Mouse (Mus musculus): ENCODE results near the gene Gigyf1.
A peak's percentile ranks its signal among the peaks of the same experiment; 100 is the strongest.

Gigyf1 gene

DNA sequence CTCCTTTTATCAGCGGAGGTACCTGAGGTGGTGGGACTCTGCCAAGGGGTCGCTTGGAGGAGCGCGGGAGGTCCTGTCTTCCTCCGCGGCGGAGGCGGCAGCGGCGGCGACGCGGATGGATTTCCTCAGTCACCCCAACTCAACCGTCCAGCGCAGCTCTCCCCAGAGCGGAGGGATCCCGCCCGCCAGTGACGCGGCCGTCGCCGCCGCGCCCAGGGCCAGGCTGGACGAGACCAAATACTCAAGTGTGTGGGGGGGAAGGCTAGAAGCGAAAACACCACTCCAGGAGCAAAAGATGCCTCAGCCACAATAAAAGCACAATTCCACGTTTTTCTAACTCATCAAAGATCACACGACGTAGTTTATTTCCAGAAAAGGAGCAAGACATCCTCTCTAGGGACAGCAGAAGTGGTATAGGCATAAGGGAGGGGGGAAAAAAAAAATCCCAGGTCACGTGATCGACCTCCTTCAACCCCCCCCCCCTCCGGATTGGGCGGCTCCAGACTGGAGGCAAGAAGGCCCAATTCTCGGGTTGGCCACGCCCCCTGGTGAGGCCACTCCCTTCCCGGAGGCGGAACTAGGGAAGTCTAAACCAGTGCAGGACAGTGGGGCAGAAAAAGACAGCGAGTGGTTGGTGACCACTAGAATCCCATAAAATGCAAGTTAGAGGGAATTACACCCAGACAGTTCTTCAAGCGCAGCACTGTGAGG, 14.9 kb downstream of the Gigyf1 start, which contains the start of the genes Epo and Gnb2:
Gene Epo (minus strand): TSS at position 126 of the 711 bp plus-strand sequence.
Gene Gnb2 (minus strand): TSS at position 394 of the 711 bp plus-strand sequence.
- peak; percentile 100 for DNase-seq (ENCODE audit: low spot score)

- no peak for DNase-seq (ENCODE audit: low spot score)
These were observed 16.4 kb downstream of the Gigyf1 start for GRCm38 (mm10) chr5:137534762-137535161.

- no peak for DNase-seq (ENCODE audit: low spot score)
These were observed 17.0 kb downstream of the Gigyf1 start for GRCm38 (mm10) chr5:137535318-137535717.

DNA sequence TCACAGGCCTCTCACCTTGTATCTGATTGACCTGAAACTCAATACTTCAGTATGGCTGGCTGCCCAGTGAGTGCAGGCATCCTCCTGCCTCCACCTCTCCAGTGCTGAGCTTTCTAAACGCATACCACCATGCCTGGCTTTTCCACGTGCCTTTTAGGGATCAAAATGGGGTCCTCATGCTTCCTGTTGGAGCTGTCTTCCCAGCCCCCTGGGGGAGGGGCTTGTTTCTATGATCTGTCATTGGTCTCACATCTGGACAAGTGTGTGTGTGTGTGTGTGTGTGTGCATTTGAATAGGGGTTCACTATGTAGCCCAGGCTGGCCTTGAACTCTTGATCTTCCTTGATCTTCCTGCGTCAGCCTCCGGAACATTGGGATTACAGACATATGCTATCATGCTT, 19.1 kb downstream of the Gigyf1 start:
- no peak for DNase-seq (ENCODE audit: low spot score)

GRCm38 (mm10) chr5:137539291-137539801, 21.0 kb downstream of the Gigyf1 start:
- DNase-seq (ENCODE audit: low spot score): no peak

GRCm38 (mm10) chr5:137540991-137541390, 22.6 kb downstream of the Gigyf1 start:
- no peak for DNase-seq (ENCODE audit: low spot score)

DNA sequence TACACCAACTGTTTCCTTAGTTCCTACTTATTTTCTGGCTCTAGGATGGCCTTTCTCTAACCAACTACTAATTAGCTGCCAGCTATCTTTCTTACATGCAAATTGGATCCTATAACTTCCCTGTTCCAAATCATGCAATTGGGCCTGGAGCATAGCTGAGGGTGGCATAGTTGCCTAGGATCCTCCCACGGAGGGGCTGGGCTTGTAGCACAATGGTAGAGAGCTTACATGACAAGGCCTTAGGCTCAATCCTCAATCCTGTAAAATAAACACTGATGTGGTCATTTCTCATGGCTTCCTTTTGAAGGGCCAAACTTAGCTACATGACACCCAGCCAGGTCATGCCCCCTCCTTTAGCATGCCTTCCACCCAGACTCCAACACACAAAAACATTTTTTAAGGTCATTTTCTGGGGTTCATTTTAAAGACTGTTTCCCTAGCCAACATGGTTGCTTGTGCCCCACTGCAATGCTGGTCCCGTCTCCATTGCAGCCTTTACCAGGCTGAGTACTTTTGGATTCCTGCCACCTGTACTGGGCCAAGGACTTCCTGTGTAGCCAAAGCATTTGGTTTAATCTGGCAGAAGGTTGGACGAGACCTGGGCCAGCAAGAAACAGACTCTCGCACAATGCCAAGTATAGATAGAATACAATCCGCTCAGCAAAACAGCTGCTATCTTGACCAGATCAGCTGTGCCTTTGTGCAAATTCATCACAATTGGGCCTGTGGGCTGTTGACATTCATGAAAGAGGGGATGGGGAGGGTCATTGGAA, 23.6 kb downstream of the Gigyf1 start:
- DNase-seq (ENCODE audit: low spot score): no peak

- no peak for DNase-seq (ENCODE audit: low spot score)
These were observed 26.6 kb downstream of the Gigyf1 start for GRCm38 (mm10) chr5:137544926-137545325.

DNA sequence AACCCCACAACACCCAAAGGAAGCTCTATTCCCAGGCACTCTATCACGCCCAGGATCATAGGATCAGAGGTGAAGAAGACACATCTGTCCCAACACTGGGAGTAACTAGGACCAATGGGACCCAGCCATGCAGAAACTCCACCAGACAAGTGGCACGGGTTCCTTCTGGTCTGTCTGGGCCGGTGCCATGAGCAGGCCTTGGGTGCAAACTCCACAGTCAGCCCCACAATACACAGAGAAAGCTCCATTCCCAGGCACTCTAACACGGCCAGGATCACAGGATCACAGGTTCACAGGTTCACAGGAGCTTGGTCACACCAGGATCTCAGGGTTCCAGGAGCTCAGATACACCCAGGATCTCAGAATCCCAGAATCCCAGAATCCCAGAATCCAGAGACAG, 27.2 kb downstream of the Gigyf1 start:
- DNase-seq (ENCODE audit: low spot score): no peak

- no peak for DNase-seq (ENCODE audit: low spot score)
These were observed 31.5 kb downstream of the Gigyf1 start for GRCm38 (mm10) chr5:137549840-137550239.

DNA sequence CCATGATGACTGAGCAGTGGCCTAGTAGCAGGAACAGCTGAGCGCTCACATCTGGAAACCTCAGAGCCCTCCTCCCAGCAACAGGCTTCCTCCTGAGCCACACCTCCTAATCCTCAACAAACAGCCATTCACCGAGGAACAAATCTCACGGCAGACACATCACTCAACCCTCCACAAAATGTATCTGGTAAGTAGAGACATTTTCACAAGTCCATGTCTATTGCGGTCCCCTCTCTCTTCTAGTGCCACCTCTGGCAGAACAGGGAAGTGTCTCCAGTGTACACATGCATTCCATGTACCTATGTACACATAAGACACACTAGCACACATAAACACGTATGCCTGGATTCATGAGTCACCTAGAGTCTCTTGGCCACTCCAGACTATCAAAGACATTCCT, 32.8 kb downstream of the Gigyf1 start:
- no peak for DNase-seq (ENCODE audit: low spot score)

DNA sequence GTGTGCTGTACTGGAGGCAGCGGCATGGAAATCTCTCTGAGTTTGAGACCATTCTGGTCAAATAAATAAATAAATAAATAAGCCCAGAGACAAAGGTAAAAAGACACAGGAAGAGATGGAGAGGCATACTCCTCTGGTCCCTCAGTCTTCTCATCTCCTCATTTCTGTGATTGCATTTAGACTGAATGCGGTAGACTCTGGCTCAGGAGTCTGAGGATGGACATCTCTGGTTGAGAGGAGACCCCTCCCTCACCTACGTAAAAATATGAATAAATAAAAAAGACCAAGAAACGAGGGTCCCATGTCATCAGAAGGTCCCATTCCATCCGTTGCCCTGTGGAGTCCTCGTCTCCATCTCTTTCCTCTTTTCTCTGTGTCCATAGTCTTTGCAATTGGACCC, 34.7 kb downstream of the Gigyf1 start:
- DNase-seq (ENCODE audit: low spot score): no peak

- peak; percentile 87 for DNase-seq (ENCODE audit: low spot score)
These were observed 35.1 kb downstream of the Gigyf1 start, which contains the start of gene Actl6b for GRCm38 (mm10) chr5:137553411-137553837. TSS of gene Actl6b (plus strand) at chr5:137553517.

GRCm38 (mm10) chr5:137553898-137554297, 35.5 kb downstream of the Gigyf1 start:
- no peak for DNase-seq (ENCODE audit: low spot score)

DNA sequence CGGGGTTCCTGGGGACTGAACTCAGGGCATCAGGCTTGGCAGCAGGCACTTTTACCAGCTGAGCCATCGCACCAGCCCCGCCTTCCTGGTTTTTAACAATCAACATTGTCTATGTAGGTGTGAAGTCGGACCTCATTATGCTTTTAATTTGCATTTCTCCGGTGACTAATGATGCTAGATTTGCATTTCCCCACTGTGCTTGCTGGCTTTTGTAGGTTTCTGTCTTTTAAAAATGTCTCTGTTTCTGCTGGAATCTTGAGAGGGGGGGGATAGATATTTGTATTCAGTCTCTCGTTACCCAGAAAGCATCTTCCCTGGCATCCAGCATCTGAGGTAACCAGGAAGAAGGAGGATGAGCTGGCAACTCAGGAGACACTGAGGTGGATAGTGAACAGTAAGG, 43.2 kb downstream of the Gigyf1 start:
- DNase-seq (ENCODE audit: low spot score): no peak

DNA sequence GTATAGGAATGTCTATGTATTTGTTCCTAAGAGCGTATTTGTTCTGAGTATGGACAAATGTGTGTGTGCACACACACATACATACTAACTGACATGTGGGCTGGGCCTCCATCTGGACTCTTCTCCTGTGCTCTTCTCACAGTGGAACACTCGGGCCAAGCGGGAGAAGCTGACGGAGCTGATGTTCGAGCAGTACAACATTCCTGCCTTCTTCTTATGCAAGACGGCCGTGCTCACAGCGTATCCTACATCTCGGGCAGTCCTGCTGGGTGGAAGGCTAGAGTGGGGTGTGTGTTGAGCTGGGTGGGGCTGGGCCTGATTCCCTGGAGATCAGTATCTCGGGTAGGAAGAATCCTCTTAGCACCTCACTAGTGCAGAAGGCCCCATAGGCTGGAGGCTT, 44.6 kb downstream of the Gigyf1 start:
- no peak for DNase-seq (ENCODE audit: low spot score)

DNA sequence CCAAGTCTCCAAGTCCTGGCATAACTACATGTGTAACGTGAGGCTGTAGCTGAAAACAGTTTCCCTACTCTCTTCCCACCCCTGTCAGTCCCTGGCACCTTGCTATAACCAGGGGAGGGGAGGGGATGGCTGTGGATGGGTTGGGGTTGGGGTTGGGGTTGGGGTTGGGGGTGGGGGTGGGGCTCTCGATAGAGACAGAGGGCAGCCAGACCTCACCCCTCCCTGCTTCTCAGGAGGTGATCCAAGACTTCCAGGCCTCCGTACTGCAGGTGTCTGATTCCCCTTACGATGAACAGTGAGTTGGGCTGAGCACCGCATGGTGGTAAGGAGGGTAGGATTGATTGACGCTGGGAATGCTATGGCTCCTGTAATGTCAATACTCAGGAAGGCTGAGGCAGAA, 47.4 kb downstream of the Gigyf1 start:
- DNase-seq (ENCODE audit: low spot score): no peak

DNA sequence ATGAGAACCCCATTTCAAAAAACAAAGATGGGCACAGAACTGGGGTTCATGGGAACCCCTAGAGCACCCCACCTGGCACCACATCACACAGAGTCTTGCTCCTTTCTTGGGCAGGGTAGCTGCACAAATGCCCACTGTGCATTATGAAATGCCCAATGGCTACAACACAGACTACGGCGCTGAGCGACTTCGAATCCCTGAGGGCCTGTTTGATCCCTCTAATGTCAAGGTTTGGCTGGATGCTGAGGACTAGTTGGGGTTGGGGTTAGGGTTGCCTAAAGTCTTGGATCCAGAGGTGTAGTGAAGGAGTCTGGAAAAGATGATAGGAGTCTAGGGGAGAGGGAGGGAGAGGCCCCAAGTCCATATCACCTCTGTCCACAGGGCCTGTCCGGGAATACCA, 48.1 kb downstream of the Gigyf1 start:
- DNase-seq (ENCODE audit: low spot score): no peak

GRCm38 (mm10) chr5:137568223-137568798, 50.0 kb downstream of the Gigyf1 start:
- DNase-seq (ENCODE audit: low spot score): no peak

- DNase-seq (ENCODE audit: low spot score): no peak
These were observed 50.7 kb downstream of the Gigyf1 start for GRCm38 (mm10) chr5:137569031-137569430.

GRCm38 (mm10) chr5:137569665-137570064, 51.3 kb downstream of the Gigyf1 start, which contains the start of gene Tfr2:
TSS of gene Tfr2 (plus strand) at chr5:137569840.
- DNase-seq (ENCODE audit: low spot score): no peak

DNA sequence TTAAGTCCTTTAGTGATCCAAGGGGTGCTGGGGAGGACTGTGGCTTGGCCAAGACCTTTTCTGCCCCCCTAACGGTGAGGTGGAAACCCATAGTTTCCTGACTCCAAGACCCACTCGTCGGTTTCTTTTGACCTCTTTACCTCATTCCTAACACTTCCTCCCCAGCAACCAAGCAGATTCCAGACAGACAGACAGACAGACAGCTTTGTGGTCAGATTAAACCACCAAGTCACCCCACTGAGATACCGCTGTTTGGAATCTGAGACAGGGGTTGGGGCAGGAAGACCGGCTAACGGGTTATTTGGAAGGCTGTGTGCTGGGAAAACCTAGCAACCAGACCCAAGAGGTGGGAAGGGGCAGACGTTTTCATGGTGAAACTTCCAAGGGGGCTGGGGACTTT, 51.8 kb downstream of the Gigyf1 start:
- no peak for DNase-seq (ENCODE audit: low spot score)
